Mouse (Mus musculus): ENCODE data around the gene Kremen1. TPM values are rescaled to one million over a fixed set of nuclear protein-coding genes. Genes with fewer than 3 reads are reported as not detected.

The Kremen1 gene
- polyA plus RNA-seq, 1 experiment from 2014 or later, result 13.3 TPM

DNA sequence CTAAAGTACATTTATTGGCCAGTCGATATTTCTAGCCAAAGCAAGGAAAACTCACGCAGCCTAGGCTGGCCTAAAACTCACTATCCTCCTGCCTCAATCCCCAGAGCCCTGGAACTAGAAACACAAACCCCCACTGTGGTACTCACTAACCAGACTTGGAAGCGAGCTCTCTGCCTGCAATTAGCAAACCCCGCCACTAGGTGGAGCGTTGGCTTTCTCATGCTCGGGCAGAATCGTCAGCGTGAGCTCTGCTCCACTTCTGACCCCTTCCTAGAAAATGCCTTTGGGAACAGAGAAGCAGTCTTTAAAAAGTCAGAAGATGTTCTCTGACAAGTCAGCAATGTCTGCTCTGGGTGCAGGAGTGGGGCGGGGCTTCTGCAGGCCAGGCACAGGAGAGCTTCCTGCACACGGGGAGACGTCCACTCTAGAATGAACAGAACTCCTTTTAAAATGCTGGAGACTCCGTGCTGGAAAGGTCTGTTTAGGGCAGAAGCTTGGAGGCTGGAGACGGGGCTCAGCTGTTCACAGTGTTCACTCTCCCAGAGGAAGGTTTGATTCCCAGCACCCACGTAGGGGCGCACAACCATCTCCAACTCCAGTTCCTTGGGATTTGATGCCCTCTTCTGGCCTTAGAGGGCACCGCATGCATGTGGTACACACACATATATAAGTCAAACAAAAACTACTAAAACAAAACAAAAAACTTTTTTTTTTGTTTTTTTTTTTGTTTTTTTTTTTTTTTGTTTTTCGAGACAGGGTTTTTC, 100.5 kb downstream of the Kremen1 start:
- DNase-seq (ENCODE audit: low spot score), result no peak
- 75% methylated on average over 17 of the region's 17 CpGs for WGBS

DNA sequence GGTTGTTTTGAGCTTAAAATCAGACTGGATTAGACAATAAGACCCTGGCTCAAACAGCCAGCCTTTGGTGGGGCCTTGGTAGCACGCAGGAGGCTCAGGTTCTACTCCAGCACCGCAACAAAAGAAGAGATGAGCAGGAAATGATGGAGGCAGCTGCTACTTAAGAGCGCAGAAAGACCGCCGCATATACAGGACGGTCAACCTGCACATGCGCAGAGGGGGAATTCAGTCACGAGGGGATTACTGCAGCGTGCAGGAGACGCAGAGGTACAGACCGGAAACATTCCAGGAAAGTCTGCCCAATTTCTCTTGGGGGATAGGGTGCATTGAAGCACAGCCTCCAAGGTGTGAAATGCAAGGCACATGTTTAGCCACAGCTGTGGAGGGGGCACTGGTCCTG, 103.3 kb downstream of the Kremen1 start:
- H3K36me3 ChIP-seq (ENCODE audit: insufficient read depth, low read length), result no peaks in the 10 kb centered on the region
- DNase-seq (ENCODE audit: low spot score) (no peak), ATAC-seq (no peak)
- no peak overlapping the region for H3K27ac ChIP-seq (ENCODE audit: low read length)
- H3K9ac ChIP-seq (replicated peaks; ENCODE audit: low read depth), result no peak overlapping the region
- TF ChIP-seq EP300 (IDR thresholded peaks at IDR 0.05), result no peak
- TF ChIP-seq CTCF (IDR thresholded peaks at IDR 0.05), result no peak
- no peak overlapping the region for H3K4me2 ChIP-seq (replicated peaks; ENCODE audit: low read depth, low read length)
- no peak overlapping the region for H3K4me3 ChIP-seq (ENCODE audit: low read depth, low read length)
- H3K4me1 ChIP-seq (ENCODE audit: insufficient read depth, low read depth, low read length), result peaks cover 9% of the 10 kb centered on the region; the same call in 1 of the 2 replicates
- H3K27me3 ChIP-seq (replicated peaks; ENCODE audit: insufficient read depth, low read length), result no peaks in the 10 kb centered on the region
- WGBS, result 91% methylated on average over 11 of the region's 11 CpGs
- no peaks in the 10 kb centered on the region for H3K9me3 ChIP-seq (ENCODE audit: low read length)

More for the DNA sequence above, 100.5 kb downstream of the Kremen1 start:
- H3K9ac ChIP-seq (replicated peaks; ENCODE audit: low read depth), result no peak overlapping the region
- ATAC-seq, result no peak
- no peaks in the 10 kb centered on the region for H3K36me3 ChIP-seq (ENCODE audit: insufficient read depth, low read length)
- H3K27me3 ChIP-seq (replicated peaks; ENCODE audit: insufficient read depth, low read length), result no peaks in the 10 kb centered on the region
- 0 out of 2 replicates have a peak, but pooled peaks cover 3% of the 10 kb centered on the region for H3K4me1 ChIP-seq (ENCODE audit: insufficient read depth, low read depth, low read length)
- no peak overlapping the region for H3K4me2 ChIP-seq (replicated peaks; ENCODE audit: low read depth, low read length)
- no peak overlapping the region for H3K4me3 ChIP-seq (ENCODE audit: low read depth, low read length)
- no peak overlapping the region for H3K27ac ChIP-seq (ENCODE audit: low read length)
- no peaks in the 10 kb centered on the region for H3K9me3 ChIP-seq (ENCODE audit: low read length)
- TF ChIP-seq EP300 (IDR thresholded peaks at IDR 0.05) (no peak), CTCF (IDR thresholded peaks at IDR 0.05) (peak; percentile 67)

DNA sequence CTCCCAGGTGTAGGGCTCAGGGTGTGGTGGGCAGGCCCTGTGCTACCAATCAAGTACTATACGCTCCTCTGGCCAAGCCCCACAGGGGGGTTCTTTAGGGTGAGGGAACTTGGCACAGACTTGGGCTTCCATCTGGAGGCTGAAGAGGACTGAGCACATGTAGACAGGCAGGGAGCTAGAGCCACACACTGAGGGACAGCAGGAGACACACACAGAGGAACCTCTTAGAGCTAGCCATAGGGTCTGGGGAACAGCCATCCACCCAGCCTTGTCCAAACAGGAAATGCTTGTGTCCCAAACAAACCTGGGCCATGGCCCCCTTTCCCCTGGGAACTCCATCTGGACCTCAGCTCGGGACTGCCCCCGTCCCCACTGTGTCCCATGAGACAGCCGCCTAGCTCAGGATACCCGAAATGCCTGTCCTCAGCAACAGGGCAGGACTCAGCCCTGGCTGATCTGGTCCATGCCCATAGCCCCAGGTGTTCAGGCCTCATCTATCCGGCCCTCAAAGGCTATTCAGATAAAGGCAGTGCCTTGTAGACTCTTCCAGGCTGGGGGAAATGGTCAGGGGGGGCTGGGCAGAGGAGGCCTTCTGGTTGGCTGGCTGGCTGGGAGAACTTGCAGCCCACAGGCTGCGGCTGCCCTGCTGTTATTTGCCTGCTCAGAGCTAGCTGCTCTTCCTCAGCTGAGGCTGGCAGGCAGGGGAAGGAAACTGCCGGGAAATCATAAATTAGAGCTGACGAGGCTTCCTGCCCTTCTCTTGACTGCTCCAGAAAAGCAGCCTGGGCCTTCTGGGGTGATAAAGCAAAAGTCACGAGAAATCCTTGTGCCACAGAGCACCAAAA, 106.2 kb downstream of the Kremen1 start:
- H3K4me3 ChIP-seq (ENCODE audit: low read depth, low read length), result no peak overlapping the region
- DNase-seq (ENCODE audit: low spot score) (peak; percentile 58), ATAC-seq (peak; percentile 60)
- no peaks in the 10 kb centered on the region for H3K9me3 ChIP-seq (ENCODE audit: low read length)
- TF ChIP-seq EP300 (IDR thresholded peaks at IDR 0.05), result no peak
- TF ChIP-seq CTCF (IDR thresholded peaks at IDR 0.05), result no peak
- 24% methylated on average over 10 of the region's 10 CpGs for WGBS
- peak overlapping the region; percentile 66 for H3K27ac ChIP-seq (ENCODE audit: low read length)
- no peak overlapping the region for H3K9ac ChIP-seq (replicated peaks; ENCODE audit: low read depth)
- H3K36me3 ChIP-seq (ENCODE audit: insufficient read depth, low read length), result no peaks in the 10 kb centered on the region
- H3K4me1 ChIP-seq (ENCODE audit: insufficient read depth, low read depth, low read length), result peaks cover 18% of the 10 kb centered on the region; the same call in 1 of the 2 replicates
- no peak overlapping the region for H3K4me2 ChIP-seq (replicated peaks; ENCODE audit: low read depth, low read length)
- H3K27me3 ChIP-seq (replicated peaks; ENCODE audit: insufficient read depth, low read length), result no peaks in the 10 kb centered on the region

DNA sequence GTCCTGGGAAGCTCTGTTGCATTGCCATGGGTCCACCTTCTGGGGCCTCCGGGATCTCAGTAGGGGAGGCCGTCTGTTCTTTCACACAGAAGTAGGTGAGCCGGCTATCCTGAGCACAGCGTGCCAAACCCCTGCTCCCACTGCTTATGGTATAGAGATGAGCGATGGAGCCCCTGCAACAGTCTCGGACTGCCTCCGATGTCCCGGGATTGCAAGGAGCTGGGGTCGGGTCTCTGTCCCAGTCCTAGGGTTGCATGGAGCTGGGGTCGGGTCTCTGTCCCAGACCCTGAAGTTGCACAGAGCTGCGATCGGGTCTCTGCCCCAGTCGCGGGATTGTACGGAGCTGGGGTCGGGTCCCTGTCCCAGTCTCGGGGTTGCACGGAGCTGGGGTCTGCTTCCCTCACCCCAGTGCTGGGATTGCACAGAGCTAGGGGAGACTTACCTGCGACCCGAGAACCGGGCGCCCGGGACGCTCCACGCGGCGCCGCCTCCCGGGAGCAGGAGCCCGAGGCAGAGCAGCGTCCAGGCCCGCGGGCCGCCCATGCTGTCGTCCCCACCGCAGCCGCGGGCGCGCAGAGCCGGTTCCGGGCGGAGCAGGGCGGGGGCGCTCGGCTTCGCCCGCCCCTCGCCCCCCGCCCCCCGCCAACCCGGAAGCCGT, 109.5 kb downstream of the Kremen1 start, which contains the start of gene Emid1:
TSS of gene Emid1 (minus strand) at position 578 of the 658 bp plus-strand sequence.
- Histone ChIP-seq H3K27me3 (replicated peaks; ENCODE audit: insufficient read depth, low read length) (no peaks in the 10 kb centered on the region), H3K4me1 (ENCODE audit: insufficient read depth, low read depth, low read length) (peaks cover 18% of the 10 kb centered on the region; the same call in 1 of the 2 replicates), H3K4me2 (replicated peaks; ENCODE audit: low read depth, low read length) (peak within 1 kb of the TSS; percentile 88), H3K9ac (replicated peaks; ENCODE audit: low read depth) (peak within 1 kb of the TSS; percentile 47), H3K4me3 (ENCODE audit: low read depth, low read length) (peak within 1 kb of the TSS; percentile 43), H3K27ac (ENCODE audit: low read length) (peak within 1 kb of the TSS; percentile 35; the same call in 1 of the 2 replicates), H3K9me3 (ENCODE audit: low read length) (no peaks in the 10 kb centered on the region), H3K36me3 (ENCODE audit: insufficient read depth, low read length) (no peaks in the 10 kb centered on the region)
- DNase-seq (ENCODE audit: low spot score) (peak; percentile 44), ATAC-seq (peak; percentile 36)
- TF ChIP-seq CTCF (IDR thresholded peaks at IDR 0.05) (no peak), EP300 (IDR thresholded peaks at IDR 0.05) (no peak)
- WGBS, result 5% methylated on average over 48 of the region's 53 CpGs

DNA sequence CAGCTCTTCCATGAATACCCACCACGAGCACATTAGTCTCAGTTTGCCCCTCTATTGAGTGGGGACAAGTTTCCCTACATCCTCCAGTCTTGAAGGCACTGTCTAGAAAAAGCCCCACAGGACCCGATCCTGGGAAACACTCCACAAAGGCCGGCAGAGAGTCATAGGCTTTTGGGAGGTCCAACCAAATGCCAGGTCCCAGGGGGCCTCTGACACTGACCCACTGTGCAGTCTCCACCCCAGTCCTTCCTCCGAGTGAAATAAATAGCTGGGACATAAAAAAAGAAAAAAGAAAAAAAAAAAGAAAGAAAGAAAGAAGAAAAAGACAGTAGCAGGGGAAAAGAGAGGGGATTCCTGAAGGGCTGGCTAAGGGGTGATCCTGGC, 110.1 kb downstream of the Kremen1 start:
- WGBS, result 45% methylated on average over 4 of the region's 4 CpGs
- ATAC-seq (no peak), DNase-seq (ENCODE audit: low spot score) (no peak)
- no peak for TF ChIP-seq EP300 (IDR thresholded peaks at IDR 0.05)
- TF ChIP-seq CTCF (IDR thresholded peaks at IDR 0.05), result no peak
- H3K9me3 ChIP-seq (ENCODE audit: low read length), result no peaks in the 10 kb centered on the region
- peak overlapping the region; percentile 88 for H3K4me2 ChIP-seq (replicated peaks; ENCODE audit: low read depth, low read length)
- H3K9ac ChIP-seq (replicated peaks; ENCODE audit: low read depth), result no peak overlapping the region
- H3K27ac ChIP-seq (ENCODE audit: low read length), result no peak overlapping the region
- peaks cover 18% of the 10 kb centered on the region; the same call in 1 of the 2 replicates for H3K4me1 ChIP-seq (ENCODE audit: insufficient read depth, low read depth, low read length)
- H3K4me3 ChIP-seq (ENCODE audit: low read depth, low read length), result peak overlapping the region; percentile 43
- no peaks in the 10 kb centered on the region for H3K36me3 ChIP-seq (ENCODE audit: insufficient read depth, low read length)
- H3K27me3 ChIP-seq (replicated peaks; ENCODE audit: insufficient read depth, low read length), result no peaks in the 10 kb centered on the region
